Mouse (Mus musculus) neural tube, postnatal 0 days (tissue): ENCODE results near the gene Phip. TPM values are rescaled to one million over a fixed set of nuclear protein-coding genes. Genes with fewer than 3 reads are reported as not detected.

ENCODE experiments used
- polyA plus RNA-seq: library from polyadenylated mRNA; unstranded; fragments of >200 nt; fragmentation: Nextera tagmentation; extraction: Ambion mirVana; gene quantifications from 2 replicates; pipeline ENCODE4 v1.2.1, GENCODE M21; 2015

Gene Phip
- 40.8 and 46.1 TPM in 2 replicates for polyA plus RNA-seq

DNA sequence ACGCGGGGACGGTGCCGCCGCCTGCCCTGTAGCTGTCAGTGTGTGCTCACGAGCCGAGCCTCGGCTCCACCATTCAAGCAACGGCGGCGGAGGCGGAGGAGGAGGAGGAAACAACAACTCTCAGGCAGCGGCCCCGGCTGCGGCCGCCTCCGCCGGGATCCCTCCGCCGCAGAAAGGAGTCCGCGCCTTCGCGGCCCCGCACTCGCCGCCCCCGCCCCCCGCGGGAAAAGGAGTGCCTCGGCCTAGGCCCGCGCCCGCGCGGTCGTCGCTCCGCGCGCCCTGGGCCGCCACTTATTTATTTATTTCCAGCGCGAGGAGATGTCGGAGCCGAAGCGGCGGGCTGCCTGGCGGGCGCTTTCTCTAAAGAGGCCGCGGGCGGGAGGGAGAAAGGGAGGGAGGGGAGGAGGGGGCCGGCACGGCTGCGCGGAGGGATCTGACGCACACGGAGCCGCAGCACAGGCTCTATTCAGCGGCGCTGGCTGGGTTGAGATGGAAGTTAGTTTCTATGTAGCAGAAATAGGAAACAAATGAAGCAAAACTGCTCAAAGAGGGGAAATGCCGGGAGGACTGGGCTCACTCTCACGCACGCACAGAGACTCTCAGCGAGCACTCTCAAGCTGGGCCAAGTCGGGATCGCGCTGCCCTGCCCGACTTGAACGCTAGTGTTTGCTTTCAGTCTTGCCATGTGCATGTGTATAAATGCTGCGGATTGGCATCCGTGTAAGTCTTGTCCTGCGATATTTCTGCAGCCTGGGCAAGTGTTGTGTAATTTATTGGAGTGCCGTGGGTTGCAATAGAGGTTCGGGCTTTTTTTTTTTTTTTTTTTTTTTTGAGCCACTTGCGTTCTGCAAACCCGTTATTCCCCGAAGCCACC, at the start of gene Phip:
TSS of gene Phip (minus strand) at position 175 of the 874 bp plus-strand sequence.

DNA sequence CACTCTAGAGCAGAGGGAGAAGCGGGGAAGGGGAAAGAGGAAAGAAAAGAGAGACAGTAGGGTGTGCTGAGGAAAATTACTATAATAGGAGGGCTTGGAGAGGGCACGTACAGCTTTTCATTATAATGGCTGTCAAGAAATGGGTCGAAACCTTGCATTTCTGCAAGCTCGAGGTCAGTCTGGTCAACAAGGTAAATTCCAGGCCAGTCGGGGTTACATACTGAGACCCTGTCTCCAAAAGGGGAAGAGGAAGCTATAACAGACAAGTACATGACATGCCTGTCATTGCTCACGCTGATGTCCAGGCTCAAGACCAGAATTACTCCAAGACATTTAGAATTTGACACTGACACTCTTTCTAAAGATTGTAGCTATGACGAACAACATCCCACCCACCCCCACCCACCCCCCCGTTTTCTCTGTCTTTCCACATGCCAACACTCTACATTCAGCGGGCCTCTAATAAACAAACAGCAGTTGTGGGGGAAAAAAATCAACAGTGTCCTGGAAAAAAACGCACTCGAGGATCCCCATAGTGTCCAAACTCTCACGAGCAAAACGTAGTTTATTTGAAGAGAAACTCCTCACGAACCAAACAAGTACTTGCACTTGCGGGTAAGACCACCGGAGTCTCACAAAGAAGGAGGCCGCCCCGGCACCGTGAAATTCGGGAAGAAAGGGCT, 146.2 kb downstream of the Phip start, which contains the start of gene Irak1bp1:
TSS of gene Irak1bp1 (plus strand) at position 534 of the 683 bp plus-strand sequence.

Other genes starting within 250 kb of the Phip start
- 41.0 and 42.1 TPM in 2 replicates for gene Irak1bp1, start 146.0 kb downstream of the Phip start, polyA plus RNA-seq
- 218 and 225 TPM in 2 replicates for gene Hmgn3, start 171.2 kb upstream of the Phip start, polyA plus RNA-seq